Mouse (Mus musculus) liver, embryonic 13.5 days (tissue): ENCODE measurements around the gene Aif1. TPM values are rescaled to one million over a fixed set of nuclear protein-coding genes. Genes with fewer than 3 reads are reported as not detected.

ENCODE experiments used
- ATAC-seq: fragments of 200-750 bp; cut with Nextera tagmentation; 2 replicates; pipeline ENCODE4 v1.8.0; 2017; ENCODE audit warnings: low read depth, mild to moderate bottlenecking, moderate number of reproducible peaks, moderate library complexity
- DNase-seq: peaks from one replicate; pipeline ENCODE4 v3.0.0; 2022
- H3K27ac ChIP-seq: fragments of 300-500 bp; sonication (generic); 2 replicates; pipeline ENCODE4 v1.5.1; 2015; ENCODE audit warnings: moderate library complexity, mild to moderate bottlenecking, inconsistent platforms
- H3K27me3 ChIP-seq: fragments of 300-500 bp; sonication (generic); 2 replicates; pipeline ENCODE4 v1.6.1; 2015; ENCODE audit warnings: mild to moderate bottlenecking, inconsistent platforms
- H3K36me3 ChIP-seq: fragments of 300-500 bp; sonication (generic); 2 replicates; pipeline ENCODE4 v1.6.1; 2015; ENCODE audit warnings: mild to moderate bottlenecking, inconsistent platforms
- H3K4me1 ChIP-seq: fragments of 300-500 bp; sonication (generic); replicated peaks from 2 replicates; pipeline ENCODE4 v1.6.1; 2015; ENCODE audit warnings: inconsistent platforms
- H3K4me2 ChIP-seq: fragments of 300-500 bp; sonication (generic); 2 replicates; pipeline ENCODE4 v1.6.1; 2015; ENCODE audit warnings: inconsistent platforms, mild to moderate bottlenecking, moderate library complexity
- H3K4me3 ChIP-seq: fragments of 300-500 bp; sonication (generic); replicated peaks from 2 replicates; pipeline ENCODE4 v1.5.1; 2015; ENCODE audit warnings: mild to moderate bottlenecking, inconsistent platforms
- H3K9ac ChIP-seq: fragments of 300-500 bp; sonication (generic); 2 replicates; pipeline ENCODE4 v1.6.1; 2015; ENCODE audit warnings: mild to moderate bottlenecking, inconsistent platforms
- H3K9me3 ChIP-seq: fragments of 300-500 bp; sonication (generic); replicated peaks from 2 replicates; pipeline ENCODE4 v1.6.1; 2016; ENCODE audit warnings: inconsistent platforms
- WGBS: fragments of 180-500 bp; shearing (Covaris S2); methylation state at CpG from one replicate; pipeline ENCODE4 v1.1.7; 2015; ENCODE audit not compliant: insufficient replicate concordance; 5-methylcytosine and 5-hydroxymethylcytosine counted together
- polyA plus RNA-seq: library from polyadenylated mRNA; unstranded; fragments of >200 nt; fragmentation: Nextera tagmentation; extraction: Ambion mirVana; gene quantifications from 2 replicates; pipeline ENCODE4 v1.2.1, GENCODE M21; 2015

Aif1 gene
- polyA plus RNA-seq, 1 experiment from 2014 or later, result 17.4 TPM

DNA sequence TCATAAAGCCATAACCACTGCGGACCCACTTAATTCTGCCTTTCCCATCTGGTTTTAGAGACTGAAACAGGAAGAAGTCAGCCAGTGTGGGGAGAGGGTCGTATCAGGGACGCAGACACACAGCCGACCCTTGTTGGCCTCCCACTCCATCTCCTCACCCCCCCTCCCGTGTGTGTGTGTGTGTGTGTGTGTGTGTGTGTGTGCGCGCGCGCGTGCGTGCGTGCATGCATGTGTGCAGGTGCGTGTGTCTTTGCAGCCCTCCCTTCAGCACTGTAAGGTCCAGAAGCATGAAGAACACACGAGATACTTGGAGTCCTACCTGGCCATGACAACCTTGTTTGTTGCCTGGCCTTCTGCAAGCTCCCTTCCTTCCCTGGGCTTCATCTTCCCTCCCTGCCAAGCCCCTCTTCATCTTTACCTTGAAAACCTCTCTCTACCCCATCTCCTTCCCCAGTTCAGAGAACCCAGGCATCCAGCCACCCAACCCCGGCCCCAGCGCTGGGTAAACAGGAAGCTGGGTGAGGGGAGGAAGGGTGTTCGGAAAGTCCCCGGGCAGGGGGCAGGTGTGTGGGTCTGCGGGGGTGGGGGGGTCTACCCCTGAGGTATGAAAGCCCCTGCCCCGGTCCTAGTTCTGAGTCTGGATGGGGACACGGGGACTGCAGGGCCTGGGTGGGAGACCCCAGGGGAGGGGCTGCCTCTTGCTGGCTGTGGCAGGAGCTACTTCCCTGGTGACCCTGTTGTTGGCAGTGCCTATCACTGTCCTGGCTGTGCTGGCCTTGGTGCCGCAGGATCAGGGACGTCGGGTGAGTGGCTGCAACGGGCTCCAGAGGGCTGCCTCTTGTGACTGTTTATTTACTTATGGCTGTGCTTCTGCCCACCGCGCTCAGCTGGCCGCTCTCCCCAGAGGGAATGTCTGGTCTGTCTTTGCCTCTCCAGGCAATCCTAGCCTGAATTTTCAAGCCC is 18.3 kb upstream of the Aif1 start, which contains the start of gene Ltb:
Ltb (plus strand) TSS at position 559 of the 963 bp plus-strand sequence.
- Histone ChIP-seq H3K4me1 (peaks cover 42% of the 10 kb centered on the region), H3K27me3 (peaks cover 42% of the 10 kb centered on the region), H3K27ac (no peak within 1 kb of the TSS), H3K9me3 (no peaks in the 10 kb centered on the region), H3K4me2 (peak within 1 kb of the TSS; percentile 80), H3K9ac (peak within 1 kb of the TSS; percentile 62), H3K36me3 (no peaks in the 10 kb centered on the region), H3K4me3 (peak within 1 kb of the TSS; percentile 57)
- 50% methylated on average over 28 of the region's 28 CpGs for WGBS
- DNase-seq (no peak), ATAC-seq (0 out of 2 replicates have a peak, but pooled peaks have one; percentile 10)

DNA sequence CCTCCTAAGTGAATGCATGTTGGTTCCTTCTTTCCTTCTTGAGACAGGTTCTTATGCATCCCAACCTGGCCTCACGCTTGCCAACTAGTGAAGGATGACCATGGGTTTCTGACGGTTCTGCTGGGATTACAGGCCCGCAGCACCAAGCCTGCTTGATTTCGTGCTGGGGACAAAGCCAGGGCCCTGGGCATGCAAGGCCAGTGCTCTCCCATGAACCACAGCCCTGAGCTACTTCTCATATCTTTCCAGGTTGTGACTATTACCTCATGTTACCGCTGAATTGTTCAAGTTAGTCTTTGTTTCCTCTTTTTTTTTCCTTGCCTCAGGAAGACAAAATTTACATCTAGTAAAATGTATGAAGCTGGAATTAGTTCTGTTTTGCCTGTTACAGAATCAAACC is 17.1 kb upstream of the Aif1 start:
- H3K27me3 ChIP-seq, result peaks cover 35% of the 10 kb centered on the region

DNA sequence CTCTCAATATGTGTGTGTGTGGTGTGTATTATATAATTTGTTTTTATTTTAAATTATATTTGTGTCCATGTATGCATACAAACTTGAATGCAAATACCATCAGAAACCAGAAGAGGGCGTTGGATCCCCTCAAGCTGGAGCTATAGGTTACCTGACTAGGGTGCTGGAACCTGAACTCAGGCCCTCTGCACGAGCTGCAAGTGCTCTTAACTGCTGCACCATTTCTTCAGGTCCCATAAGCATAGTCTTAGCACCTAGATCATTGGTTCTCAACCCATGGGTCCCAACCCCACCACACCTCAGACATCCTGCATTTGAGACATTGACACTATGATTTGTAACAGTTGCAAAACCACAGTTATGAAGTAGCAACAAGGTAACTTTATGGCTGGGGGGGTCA is 15.9 kb upstream of the Aif1 start:
- no peak for ATAC-seq
- DNase-seq, result no peak
- Histone ChIP-seq H3K4me2 (no peak overlapping the region), H3K9me3 (no peaks in the 10 kb centered on the region), H3K4me1 (peaks cover 46% of the 10 kb centered on the region), H3K36me3 (no peaks in the 10 kb centered on the region), H3K27me3 (peaks cover 31% of the 10 kb centered on the region), H3K27ac (no peak overlapping the region), H3K9ac (no peak overlapping the region), H3K4me3 (no peak overlapping the region)
- WGBS, result 53% methylated on average over 2 of the region's 2 CpGs

More for the DNA sequence above, 17.1 kb upstream of the Aif1 start:
- Histone ChIP-seq H3K27ac (0 out of 2 replicates have a peak overlapping the region, but pooled peaks have one; percentile 0), H3K9me3 (no peaks in the 10 kb centered on the region), H3K4me3 (no peak overlapping the region), H3K36me3 (no peaks in the 10 kb centered on the region), H3K9ac (no peak overlapping the region), H3K4me1 (peaks cover 45% of the 10 kb centered on the region), H3K4me2 (no peak overlapping the region)
- WGBS, result 49% methylated on average over 5 of the region's 5 CpGs
- ATAC-seq (no peak), DNase-seq (no peak)

DNA sequence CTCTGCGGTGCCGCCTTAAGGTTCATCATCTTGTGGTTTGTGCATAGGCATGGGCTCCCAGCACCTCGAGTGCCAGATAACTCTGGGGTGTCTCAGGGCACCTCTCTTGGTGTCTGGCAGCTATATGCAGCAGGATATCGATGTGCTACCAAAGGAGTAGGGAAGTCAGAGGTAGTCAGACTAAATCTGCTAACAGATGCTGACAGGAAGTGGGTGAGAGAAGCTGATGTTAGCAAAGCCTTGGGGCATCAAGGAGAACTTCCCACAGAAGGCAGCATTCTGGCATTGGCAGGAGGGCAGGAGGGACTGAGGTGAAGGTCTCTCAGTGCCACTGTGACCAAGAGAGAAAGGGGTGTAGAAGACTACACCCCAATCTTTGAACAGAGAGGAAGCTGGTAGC is 14.2 kb upstream of the Aif1 start:
- Histone ChIP-seq H3K36me3 (no peaks in the 10 kb centered on the region), H3K9ac (no peak overlapping the region), H3K4me2 (0 out of 2 replicates have a peak overlapping the region, but pooled peaks have one; percentile 28), H3K4me3 (no peak overlapping the region), H3K4me1 (peaks cover 44% of the 10 kb centered on the region), H3K27me3 (peaks cover 14% of the 10 kb centered on the region), H3K27ac (peak overlapping the region; percentile 76; the same call in 1 of the 2 replicates), H3K9me3 (no peaks in the 10 kb centered on the region)
- ATAC-seq, result no peak
- WGBS, result 11% methylated on average over 4 of the region's 4 CpGs
- no peak for DNase-seq

DNA sequence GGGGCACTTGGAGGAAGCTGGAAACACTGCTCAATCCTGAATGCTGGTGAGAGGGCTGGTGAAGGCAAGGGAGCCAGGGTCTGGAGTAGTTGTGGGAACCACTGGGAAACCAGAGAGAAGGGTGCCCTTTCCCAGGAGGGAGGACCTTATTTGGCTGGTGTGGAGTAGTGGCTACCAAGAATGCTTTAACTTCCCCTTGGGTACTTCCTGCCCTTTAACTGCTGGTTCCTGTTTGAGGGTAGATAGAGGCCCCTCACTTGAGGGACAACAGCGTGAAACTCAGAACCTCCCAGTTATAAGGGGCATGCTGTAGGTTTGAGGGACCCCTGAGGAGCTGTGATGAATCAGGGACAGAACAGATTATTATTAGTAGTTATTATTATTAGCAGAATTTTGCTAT is 13.3 kb upstream of the Aif1 start:
- no peak for ATAC-seq
- no peak for DNase-seq
- H3K27ac ChIP-seq, result peak overlapping the region; percentile 76
- H3K9ac ChIP-seq, result no peak overlapping the region
- no peaks in the 10 kb centered on the region for H3K36me3 ChIP-seq
- peaks cover 38% of the 10 kb centered on the region for H3K4me1 ChIP-seq
- no peak overlapping the region for H3K4me3 ChIP-seq
- WGBS, result 6% methylated on average over 1 of the region's 1 CpGs
- H3K27me3 ChIP-seq, result peaks cover 5% of the 10 kb centered on the region
- 0 out of 2 replicates have a peak overlapping the region, but pooled peaks have one; percentile 28 for H3K4me2 ChIP-seq
- no peaks in the 10 kb centered on the region for H3K9me3 ChIP-seq

DNA sequence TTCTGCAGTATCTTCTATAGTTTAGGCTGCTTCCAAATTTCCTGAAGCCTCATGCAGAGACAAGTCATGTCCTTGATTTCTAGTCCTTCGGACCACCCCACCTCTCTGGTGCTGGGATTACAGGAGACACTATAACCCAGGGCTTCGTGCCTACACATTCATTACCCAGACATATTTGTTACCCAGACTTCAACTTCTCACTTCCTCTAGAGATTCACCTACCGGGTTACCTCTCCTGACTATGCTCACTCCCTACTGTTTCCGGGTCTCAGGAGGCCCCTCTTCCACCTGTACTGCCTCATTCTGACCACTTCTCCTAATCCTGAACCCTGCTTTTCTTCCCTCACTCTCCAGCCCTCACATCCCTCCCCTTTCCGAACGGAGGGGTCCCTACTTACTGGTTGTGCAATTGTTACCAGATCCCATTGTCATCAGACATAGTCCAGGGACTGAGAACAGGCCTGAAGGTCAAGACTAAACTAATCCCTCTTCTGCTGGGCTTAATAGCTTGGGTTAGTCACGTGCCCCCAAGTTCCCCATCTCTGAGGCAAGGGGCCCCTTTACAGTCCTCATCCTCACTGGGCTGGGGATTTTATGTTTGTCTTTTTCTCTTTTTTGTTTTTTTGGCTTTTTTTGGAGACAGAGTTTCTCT is 12.2 kb upstream of the Aif1 start, which contains the start of gene Lst1:
Lst1 (minus strand) TSS at position 481 of the 652 bp plus-strand sequence.
- Histone ChIP-seq H3K36me3 (no peaks in the 10 kb centered on the region), H3K4me3 (peak within 1 kb of the TSS; percentile 19), H3K27me3 (no peaks in the 10 kb centered on the region), H3K9ac (0 out of 2 replicates have a peak within 1 kb of the TSS, but pooled peaks have one; percentile 2), H3K27ac (peak within 1 kb of the TSS; percentile 76), H3K9me3 (no peaks in the 10 kb centered on the region), H3K4me1 (peaks cover 33% of the 10 kb centered on the region), H3K4me2 (peak within 1 kb of the TSS; percentile 11)
- DNase-seq (no peak), ATAC-seq (no peak)
- 34% methylated on average over 7 of the region's 7 CpGs for WGBS

DNA sequence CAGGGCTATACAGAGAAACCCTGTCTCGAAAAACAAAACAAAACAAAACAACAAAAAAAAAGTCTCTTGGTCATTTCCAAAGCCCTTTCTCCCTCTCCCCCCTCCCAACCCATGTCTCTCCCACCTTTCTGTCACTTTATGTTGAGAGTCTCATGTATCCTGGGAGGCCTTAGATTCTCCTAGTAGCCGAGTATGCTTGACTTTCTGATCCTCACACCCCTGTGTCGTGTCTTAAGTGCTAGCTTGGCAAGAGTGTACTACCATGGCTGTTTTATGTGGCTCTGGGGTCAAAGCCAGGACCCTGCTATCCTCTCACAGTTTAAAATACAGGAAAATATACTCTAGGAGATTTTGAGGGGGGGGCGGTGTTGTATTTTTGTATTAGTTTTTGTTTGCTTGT is 11.5 kb upstream of the Aif1 start:
- WGBS, result 52% methylated on average over 4 of the region's 4 CpGs
- H3K27me3 ChIP-seq, result no peaks in the 10 kb centered on the region
- peak overlapping the region; percentile 73 for H3K27ac ChIP-seq
- DNase-seq (no peak), ATAC-seq (no peak)
- no peaks in the 10 kb centered on the region for H3K36me3 ChIP-seq
- no peak overlapping the region for H3K9ac ChIP-seq
- peaks cover 33% of the 10 kb centered on the region for H3K4me1 ChIP-seq
- H3K9me3 ChIP-seq, result no peaks in the 10 kb centered on the region
- H3K4me3 ChIP-seq, result peak overlapping the region; percentile 19
- H3K4me2 ChIP-seq, result peak overlapping the region; percentile 11

DNA sequence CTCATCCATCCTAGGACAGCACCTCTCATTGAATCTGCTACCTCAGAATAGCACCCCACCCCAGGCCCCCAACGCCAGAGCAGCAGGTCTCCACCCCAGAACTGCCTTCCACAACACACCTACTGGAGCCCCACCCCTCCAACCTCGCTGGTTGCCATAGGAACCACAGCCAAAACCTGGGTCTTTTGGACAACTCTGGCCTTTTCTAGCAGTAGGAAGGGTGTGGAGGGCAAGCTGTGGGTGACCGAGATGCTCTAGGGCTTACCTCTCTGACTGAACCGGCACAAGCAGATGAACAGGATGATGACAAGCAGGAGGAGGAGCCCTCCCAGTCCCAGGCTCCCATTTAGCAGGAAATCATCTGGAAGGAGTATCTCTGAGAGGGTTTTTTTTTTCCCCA is 10.8 kb upstream of the Aif1 start:
- H3K4me3 ChIP-seq, result peak overlapping the region; percentile 55
- no peaks in the 10 kb centered on the region for H3K9me3 ChIP-seq
- 0 out of 2 replicates have a peak overlapping the region, but pooled peaks have one; percentile 53 for H3K9ac ChIP-seq
- ATAC-seq, result no peak
- WGBS, result 3% methylated on average over 4 of the region's 4 CpGs
- no peak for DNase-seq
- peaks cover 33% of the 10 kb centered on the region for H3K4me1 ChIP-seq
- peak overlapping the region; percentile 58 for H3K27ac ChIP-seq
- peak overlapping the region; percentile 67 for H3K4me2 ChIP-seq
- H3K27me3 ChIP-seq, result no peaks in the 10 kb centered on the region
- H3K36me3 ChIP-seq, result no peaks in the 10 kb centered on the region

DNA sequence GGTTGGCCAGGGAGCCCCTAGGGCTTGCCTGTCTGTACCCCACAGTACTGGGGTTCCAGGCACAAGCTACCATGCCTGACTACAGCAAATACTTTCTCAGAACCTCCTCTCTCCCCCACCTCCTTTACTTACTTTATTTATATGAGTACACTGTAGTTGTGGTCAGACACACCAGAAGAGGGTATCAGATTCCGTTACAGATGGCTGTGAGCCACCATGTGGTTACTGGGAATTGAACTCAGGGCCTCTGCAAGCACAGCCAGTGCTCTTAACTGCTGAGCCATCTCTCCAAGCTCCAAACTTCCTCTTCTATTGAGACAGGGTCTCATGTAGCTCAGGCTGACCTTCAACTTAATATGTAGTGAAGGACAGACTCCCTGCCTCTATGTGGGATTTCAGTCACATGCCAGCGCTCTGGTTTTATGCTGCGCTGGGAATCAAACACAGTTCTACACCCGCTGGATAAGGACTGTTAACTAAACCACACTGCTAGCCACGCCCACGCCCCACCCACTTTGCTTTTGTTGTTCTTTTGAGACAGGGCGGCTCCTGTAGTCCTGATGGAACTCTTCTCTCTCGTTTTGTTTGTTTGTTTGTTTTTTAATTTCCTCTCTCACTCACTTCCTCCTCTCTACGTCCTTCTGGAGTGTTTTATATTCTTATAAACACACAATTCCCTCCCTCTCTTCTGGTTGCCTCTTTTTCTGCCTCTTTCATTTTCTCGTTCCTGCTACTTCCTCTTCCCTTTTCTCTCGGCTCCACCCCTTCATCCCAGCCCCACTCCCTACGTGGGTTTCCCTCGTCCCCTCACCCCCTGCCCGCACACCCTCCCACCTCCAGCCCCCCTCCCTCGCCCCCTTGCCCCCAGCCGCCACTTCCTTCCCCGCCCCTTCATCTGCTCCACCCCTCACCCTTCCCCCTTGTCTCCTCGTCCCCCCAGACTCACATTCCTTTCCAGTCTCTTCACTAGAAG is 10.1 kb upstream of the Aif1 start:
- DNase-seq (peak; percentile 77), ATAC-seq (peak; percentile 59)
- peak overlapping the region; percentile 53; the same call in 1 of the 2 replicates for H3K9ac ChIP-seq
- under 1% methylated on average over 17 of the region's 18 CpGs for WGBS
- H3K9me3 ChIP-seq, result no peaks in the 10 kb centered on the region
- peak overlapping the region; percentile 55 for H3K4me3 ChIP-seq
- peak overlapping the region; percentile 67 for H3K4me2 ChIP-seq
- no peaks in the 10 kb centered on the region for H3K27me3 ChIP-seq
- H3K4me1 ChIP-seq, result peaks cover 33% of the 10 kb centered on the region
- H3K27ac ChIP-seq, result peak overlapping the region; percentile 58
- no peaks in the 10 kb centered on the region for H3K36me3 ChIP-seq

DNA sequence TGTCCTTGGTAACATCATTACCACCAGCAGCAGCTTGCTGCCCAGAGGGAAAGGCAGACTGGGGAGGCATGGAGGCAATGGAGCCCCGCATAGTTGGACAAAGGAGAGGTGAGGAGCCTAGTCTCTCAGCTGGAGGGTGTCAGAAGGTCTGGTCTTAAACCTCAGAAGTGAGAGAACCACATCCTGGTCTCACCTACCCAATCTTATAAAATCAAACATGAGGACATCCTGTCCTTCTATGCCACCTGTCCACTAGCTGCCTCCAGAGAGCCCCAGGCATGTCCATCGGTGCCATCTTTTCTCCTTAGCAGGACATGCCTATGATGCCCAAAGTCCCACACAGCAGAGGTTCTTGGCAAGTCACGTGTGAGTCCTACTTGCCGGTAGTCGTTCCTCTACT is 4.2 kb upstream of the Aif1 start:
- no peak overlapping the region for H3K9ac ChIP-seq
- H3K27me3 ChIP-seq, result no peaks in the 10 kb centered on the region
- H3K27ac ChIP-seq, result no peak overlapping the region
- no peaks in the 10 kb centered on the region for H3K36me3 ChIP-seq
- H3K9me3 ChIP-seq, result no peaks in the 10 kb centered on the region
- DNase-seq (no peak), ATAC-seq (no peak)
- no peak overlapping the region for H3K4me3 ChIP-seq
- peaks cover 2% of the 10 kb centered on the region; the same call in 1 of the 2 replicates for H3K4me1 ChIP-seq
- WGBS, result 72% methylated on average over 5 of the region's 5 CpGs
- H3K4me2 ChIP-seq, result no peak overlapping the region
